Mouse (Mus musculus) lung, embryonic 15.5 days (tissue): ENCODE data around the gene Grik3. TPM values are rescaled to one million over a fixed set of nuclear protein-coding genes. Genes with fewer than 3 reads are reported as not detected.
"Not testable (repeated sequence)": the region's sequence is repeated elsewhere in the genome, so short reads cannot be mapped to it uniquely, and the experiment has no call there.

ENCODE experiments used
- ATAC-seq: fragments of 200-750 bp; cut with Nextera tagmentation; 2 replicates; pipeline ENCODE4 v1.8.0; 2017; ENCODE audit warnings: moderate number of reproducible peaks, borderline replicate concordance; ENCODE audit not compliant: low FRiP score, low TSS enrichment; ENCODE audit errors: extremely low read depth
- H3K27ac ChIP-seq: fragments of 300-500 bp; sonication (generic); 2 replicates; pipeline ENCODE4 v1.5.1; 2015; ENCODE audit warnings: moderate library complexity, mild to moderate bottlenecking, inconsistent platforms
- H3K27me3 ChIP-seq: fragments of 300-500 bp; sonication (generic); 2 replicates; pipeline ENCODE4 v1.6.1; 2015; ENCODE audit warnings: inconsistent platforms
- H3K36me3 ChIP-seq: fragments of 300-500 bp; sonication (generic); 2 replicates; pipeline ENCODE4 v1.6.1; 2015; ENCODE audit warnings: inconsistent platforms
- H3K4me1 ChIP-seq: fragments of 300-500 bp; sonication (generic); 2 replicates; pipeline ENCODE4 v1.6.1; 2015; ENCODE audit warnings: inconsistent platforms
- H3K4me2 ChIP-seq: fragments of 300-500 bp; sonication (generic); 2 replicates; pipeline ENCODE4 v1.6.1; 2015; ENCODE audit warnings: inconsistent platforms, mild to moderate bottlenecking, moderate library complexity
- H3K4me3 ChIP-seq: fragments of 300-500 bp; sonication (generic); 2 replicates; pipeline ENCODE4 v1.5.1; 2015; ENCODE audit warnings: mild to moderate bottlenecking, inconsistent platforms
- H3K9ac ChIP-seq: fragments of 300-500 bp; sonication (generic); 2 replicates; pipeline ENCODE4 v1.6.1; 2015; ENCODE audit warnings: inconsistent platforms
- H3K9me3 ChIP-seq: fragments of 300-500 bp; sonication (generic); 2 replicates; pipeline ENCODE4 v1.6.1; 2016; ENCODE audit warnings: inconsistent platforms
- WGBS: fragments of 180-500 bp; shearing (Covaris S2); methylation state at CpG from one replicate; pipeline ENCODE4 v1.1.7; 2015; 5-methylcytosine and 5-hydroxymethylcytosine counted together
- polyA plus RNA-seq: library from polyadenylated mRNA; unstranded; fragments of >200 nt; fragmentation: Nextera tagmentation; extraction: Ambion mirVana; gene quantifications from 2 replicates; pipeline ENCODE4 v1.2.1, GENCODE M21; 2015

The Grik3 gene
- polyA plus RNA-seq, 1 experiment from 2014 or later, result not detected

DNA sequence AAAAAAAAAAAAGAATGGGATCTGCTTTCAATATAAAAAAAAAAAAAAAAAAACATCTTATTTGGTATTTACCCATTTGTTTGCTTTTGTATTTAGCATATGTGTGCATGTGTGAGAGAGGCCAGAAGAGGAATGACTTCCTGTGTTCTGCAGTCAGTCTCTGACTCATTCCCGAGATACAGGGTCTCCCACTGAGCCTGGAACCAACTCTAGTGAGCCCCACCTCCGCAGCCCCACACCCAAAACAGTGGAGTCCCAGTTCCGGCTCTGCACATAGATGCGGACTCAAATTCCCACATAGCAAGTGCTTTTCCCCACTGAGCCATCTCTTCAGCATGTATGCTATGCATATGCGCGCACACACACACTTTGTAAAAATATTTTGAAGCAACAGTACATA is 115.6 kb downstream of the Grik3 start:
- Histone ChIP-seq H3K4me3 (no peak overlapping the region), H3K4me1 (no peaks in the 10 kb centered on the region), H3K9me3 (no peaks in the 10 kb centered on the region), H3K9ac (no peak overlapping the region), H3K27ac (no peak overlapping the region), H3K36me3 (no peaks in the 10 kb centered on the region), H3K4me2 (no peak overlapping the region), H3K27me3 (no peaks in the 10 kb centered on the region)
- 80% methylated on average over 6 of the region's 6 CpGs for WGBS
- no peak for ATAC-seq

DNA sequence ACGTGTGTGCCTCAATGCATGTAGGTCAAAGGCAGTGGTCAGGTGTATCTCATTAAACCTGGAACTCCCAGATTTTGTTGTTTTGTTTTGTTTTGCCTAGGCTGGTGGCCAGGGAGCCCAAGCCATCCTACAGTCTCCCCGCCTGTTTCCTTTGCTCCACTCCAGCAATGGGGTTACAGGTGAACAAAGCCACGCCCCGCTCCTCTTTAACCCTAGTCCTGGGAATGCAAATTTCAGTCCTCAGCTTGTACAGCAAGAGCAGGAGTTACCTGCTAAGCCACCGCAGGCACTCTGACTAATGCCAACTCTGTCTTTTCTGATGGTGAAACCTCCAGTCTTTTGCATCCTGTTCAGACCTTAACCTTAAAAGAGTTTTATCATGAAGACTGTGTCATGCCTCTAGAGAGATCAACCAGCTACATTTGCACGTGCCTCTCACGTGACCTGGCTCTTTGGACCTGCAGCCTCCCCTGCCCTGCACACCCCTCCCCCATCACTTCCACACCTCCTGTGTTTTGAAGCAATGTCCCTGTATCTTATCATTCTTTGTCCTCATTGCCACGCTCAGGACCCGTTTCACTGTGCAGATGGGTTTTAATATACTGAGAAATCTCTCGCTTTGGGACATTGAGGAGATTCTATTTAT is 117.0 kb downstream of the Grik3 start:
- no peaks in the 10 kb centered on the region for H3K27me3 ChIP-seq
- no peak overlapping the region for H3K4me3 ChIP-seq
- H3K4me1 ChIP-seq, result no peaks in the 10 kb centered on the region
- no peaks in the 10 kb centered on the region for H3K36me3 ChIP-seq
- no peak for ATAC-seq
- WGBS, result 41% methylated on average over 10 of the region's 10 CpGs
- H3K9ac ChIP-seq, result no peak overlapping the region
- H3K9me3 ChIP-seq, result no peaks in the 10 kb centered on the region
- no peak overlapping the region for H3K27ac ChIP-seq
- no peak overlapping the region for H3K4me2 ChIP-seq

DNA sequence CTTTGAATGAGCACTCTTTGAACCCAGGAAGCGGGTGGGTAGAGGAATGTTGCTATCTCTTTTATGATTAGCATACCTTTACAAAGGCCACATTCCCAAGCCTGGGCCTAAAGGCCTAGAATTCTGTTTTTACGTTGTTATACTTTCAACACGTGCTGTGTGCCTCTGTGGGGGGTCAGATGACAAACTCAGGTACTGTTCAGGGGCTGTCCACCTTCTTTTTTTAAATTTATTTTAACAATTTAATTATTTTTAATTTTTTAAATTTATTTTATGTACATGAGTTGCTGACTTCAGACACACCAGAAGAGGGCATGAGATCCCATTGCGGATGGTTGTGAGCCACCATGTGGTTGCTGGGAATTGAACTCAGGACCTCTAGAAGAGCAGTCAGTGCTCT is 118.4 kb downstream of the Grik3 start:
- not testable (repeated sequence) for ATAC-seq, H3K4me1 ChIP-seq, H3K4me2 ChIP-seq, H3K27me3 ChIP-seq, H3K9me3 ChIP-seq, H3K27ac ChIP-seq, H3K4me3 ChIP-seq, H3K9ac ChIP-seq, H3K36me3 ChIP-seq
- WGBS, result 51% methylated on average over 3 of the region's 4 CpGs

DNA sequence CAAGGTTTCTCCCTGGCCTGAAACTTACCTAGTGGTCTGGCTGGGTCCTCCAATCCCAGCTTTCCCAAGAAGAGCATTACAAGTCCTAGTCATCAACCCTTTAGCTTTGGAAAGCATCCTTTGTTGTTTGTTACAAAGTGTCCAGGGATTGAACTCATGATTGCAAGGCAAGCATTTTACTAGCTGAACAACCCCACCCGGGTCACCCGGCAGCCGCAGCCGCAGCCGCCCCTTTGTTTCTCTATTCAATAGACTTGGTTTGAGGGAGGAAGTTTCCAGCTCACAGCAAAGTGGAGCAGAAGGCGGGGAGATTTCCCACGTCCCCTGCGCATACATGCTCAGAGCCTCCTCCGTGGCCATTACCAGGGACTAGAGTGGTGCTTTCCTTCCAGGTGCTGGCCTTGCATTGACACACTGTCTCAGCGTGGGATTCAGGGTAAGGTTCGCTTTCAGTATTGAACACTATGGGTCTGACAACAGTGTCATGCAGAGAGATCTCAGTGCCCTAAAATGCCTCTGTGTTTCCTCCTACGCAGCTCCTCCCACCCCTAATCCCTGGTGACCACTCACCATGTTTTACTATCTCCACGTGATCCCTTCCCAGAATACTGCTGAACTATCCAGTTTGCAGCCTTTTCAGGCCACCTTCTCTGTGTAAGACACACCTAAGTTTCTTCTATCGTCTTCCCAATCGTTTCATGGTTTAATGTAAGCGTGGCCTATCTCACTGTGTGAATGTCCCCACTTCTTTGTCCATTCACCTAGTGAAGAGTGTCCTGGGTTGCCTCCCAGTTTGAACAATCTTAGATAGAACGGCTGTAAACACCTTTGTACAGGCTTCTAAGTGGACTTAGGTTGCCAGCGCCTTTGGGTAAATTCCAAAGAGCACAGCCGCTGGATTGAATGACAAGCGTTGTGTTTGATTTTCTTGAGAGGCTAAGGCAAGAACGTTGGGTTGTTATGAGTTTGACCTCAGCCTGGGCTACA is 119.1 kb downstream of the Grik3 start:
- no peak overlapping the region for H3K4me2 ChIP-seq
- H3K4me1 ChIP-seq, result no peaks in the 10 kb centered on the region
- H3K27ac ChIP-seq, result no peak overlapping the region
- ATAC-seq, result no peak
- H3K36me3 ChIP-seq, result no peaks in the 10 kb centered on the region
- H3K4me3 ChIP-seq, result no peak overlapping the region
- no peaks in the 10 kb centered on the region for H3K27me3 ChIP-seq
- no peak overlapping the region for H3K9ac ChIP-seq
- H3K9me3 ChIP-seq, result no peaks in the 10 kb centered on the region
- WGBS, result 70% methylated on average over 21 of the region's 21 CpGs

DNA sequence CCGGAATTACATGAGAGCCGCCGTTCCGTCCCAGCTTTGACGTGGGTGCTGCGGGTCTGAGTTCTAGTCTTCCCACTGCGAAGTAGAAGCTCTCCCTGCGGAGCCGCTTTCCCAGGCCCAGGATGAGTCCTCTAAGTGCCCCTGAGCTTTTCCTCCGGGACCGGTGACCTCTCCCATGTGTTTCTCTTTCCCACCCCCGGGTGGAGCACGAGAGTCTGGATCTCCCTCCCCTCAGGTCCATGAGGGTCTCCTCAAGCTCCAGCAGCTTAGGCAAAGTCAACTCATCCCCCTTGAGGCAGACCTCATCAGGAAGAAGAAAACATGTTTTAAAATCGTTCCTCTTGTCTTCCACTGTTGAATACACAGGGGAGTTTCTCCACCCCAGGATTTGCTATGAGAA is 127.4 kb downstream of the Grik3 start:
- Histone ChIP-seq H3K36me3 (no peaks in the 10 kb centered on the region), H3K27ac (no peak overlapping the region), H3K4me1 (no peaks in the 10 kb centered on the region), H3K27me3 (no peaks in the 10 kb centered on the region), H3K4me2 (no peak overlapping the region), H3K9me3 (no peaks in the 10 kb centered on the region), H3K9ac (no peak overlapping the region), H3K4me3 (no peak overlapping the region)
- 77% methylated on average over 14 of the region's 14 CpGs for WGBS
- no peak for ATAC-seq

DNA sequence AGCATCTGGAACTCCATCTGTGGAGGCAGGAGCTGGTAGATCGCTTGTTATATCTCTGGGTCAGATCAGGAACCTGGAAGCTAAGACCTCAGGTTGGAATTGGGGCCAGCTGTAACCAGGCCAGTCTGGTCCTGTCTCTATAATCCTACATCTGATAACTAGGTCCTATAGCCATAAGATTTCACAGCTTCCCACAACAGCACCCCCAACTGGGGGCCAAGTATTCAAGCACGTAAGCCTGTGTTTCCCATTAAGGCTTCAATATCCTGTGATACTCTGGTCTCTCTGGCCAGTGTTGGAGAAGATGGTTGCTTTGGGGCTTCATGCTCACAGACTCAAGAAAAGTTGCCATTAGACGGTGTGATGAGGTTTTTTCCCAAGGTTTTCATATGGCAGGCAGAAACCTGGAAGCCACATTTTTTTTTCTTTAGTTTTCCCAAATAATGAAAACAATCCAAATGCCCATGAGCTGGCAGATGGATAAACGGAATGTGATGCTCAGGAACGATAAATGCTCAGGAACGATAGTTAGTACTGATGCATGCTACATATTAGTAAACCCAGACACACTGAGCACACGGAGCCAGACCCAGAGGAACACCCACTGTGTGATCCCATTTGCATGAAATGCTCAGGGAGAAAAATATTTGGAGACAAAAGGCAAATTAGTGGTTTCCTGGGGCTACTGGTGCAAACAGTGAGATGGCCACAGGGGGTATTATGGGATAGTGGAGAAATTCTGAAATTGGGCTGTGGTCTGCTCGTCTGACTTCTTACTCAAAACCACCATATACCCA is 128.2 kb downstream of the Grik3 start:
- 69% methylated on average over 8 of the region's 8 CpGs for WGBS
- Histone ChIP-seq H3K36me3 (no peaks in the 10 kb centered on the region), H3K4me3 (no peak overlapping the region), H3K27ac (no peak overlapping the region), H3K4me1 (no peaks in the 10 kb centered on the region), H3K4me2 (no peak overlapping the region), H3K27me3 (no peaks in the 10 kb centered on the region), H3K9ac (no peak overlapping the region), H3K9me3 (no peaks in the 10 kb centered on the region)
- no peak for ATAC-seq

DNA sequence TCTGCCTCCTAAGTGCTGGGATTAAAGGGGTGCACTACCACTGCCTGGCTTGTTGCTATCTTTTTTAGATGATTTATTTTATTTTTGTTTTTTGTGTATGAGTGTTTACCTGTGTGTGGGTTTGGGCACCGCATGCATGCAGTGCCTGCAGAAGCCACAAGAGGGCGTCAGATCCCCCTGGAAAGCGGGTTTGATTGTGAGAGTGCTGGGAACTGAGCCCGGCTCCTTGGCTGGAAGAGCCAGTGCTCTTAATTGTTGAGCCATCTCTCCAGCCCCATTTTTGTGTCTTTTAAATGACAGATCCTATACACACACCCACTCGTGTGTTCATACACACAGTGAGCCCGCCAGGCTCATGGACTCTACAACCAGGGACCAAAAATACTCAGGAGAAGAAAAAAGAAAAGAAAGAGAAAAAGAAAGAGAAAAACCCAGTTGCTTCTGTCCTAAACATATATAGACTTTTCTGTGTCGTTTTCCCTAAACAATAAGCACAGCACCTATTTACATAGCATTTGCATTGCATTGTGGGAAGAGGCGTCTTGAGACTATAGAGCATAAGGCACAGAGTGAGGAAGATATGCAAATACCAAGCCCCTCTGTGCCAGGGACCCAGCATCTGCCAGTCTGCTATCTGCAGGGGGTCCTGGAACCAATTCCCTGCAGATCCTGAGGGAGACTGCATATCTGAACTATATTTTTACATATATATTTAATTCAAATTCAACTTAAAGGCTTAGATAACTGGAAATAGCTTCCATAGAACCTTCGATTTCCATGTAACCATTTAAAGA is 134.6 kb downstream of the Grik3 start:
- WGBS, result 85% methylated on average over 9 of the region's 9 CpGs
- Histone ChIP-seq H3K4me1 (no peaks in the 10 kb centered on the region), H3K4me2 (no peak overlapping the region), H3K9me3 (no peaks in the 10 kb centered on the region), H3K36me3 (no peaks in the 10 kb centered on the region), H3K27me3 (no peaks in the 10 kb centered on the region), H3K4me3 (no peak overlapping the region), H3K9ac (no peak overlapping the region), H3K27ac (no peak overlapping the region)
- no peak for ATAC-seq

DNA sequence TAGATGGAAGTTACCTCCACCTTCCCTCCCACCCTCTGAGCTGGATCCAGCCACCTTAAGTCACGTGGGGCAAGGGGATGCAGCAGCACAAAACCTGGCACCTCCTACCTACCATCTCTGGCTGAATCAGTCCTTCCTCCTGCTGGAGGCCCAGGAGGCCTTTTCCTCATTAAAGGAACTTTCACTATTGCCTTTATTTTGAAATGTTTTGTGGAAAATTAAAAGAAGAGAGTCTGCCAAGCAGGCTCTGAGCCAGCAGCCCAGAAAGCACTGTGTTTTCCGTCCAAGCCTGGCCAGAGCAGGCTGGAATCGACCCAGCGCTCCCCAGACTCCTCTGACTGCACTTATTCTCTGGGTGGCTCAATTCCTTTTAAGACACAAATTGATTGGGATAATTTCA is 139.0 kb downstream of the Grik3 start:
- no peak overlapping the region for H3K4me3 ChIP-seq
- no peaks in the 10 kb centered on the region for H3K36me3 ChIP-seq
- H3K4me2 ChIP-seq, result no peak overlapping the region
- no peaks in the 10 kb centered on the region for H3K27me3 ChIP-seq
- no peaks in the 10 kb centered on the region for H3K4me1 ChIP-seq
- no peak overlapping the region for H3K9ac ChIP-seq
- WGBS, result 56% methylated on average over 4 of the region's 4 CpGs
- no peaks in the 10 kb centered on the region for H3K9me3 ChIP-seq
- ATAC-seq, result no peak
- H3K27ac ChIP-seq, result no peak overlapping the region

DNA sequence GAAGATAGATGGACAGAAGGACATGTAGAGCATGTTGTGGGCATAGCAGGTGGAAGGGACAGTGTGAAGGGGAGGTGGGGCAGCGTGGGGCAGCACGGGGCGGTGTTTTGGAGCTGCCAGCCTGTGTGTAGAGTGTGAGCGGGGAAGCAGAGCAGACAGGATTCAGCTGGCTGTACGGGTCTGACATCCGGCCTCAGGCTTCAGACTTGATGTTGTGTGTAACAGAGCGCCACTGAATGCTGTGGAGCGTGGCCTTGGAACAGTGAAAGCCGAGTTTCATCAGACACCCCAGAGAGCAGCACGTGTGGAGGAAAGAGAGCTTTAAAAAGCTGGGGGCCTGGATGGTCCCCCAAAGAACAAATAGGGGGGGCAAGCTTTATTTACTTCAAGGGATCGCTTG is 144.5 kb downstream of the Grik3 start:
- H3K4me1 ChIP-seq, result no peaks in the 10 kb centered on the region
- no peak for ATAC-seq
- 83% methylated on average over 11 of the region's 11 CpGs for WGBS
- no peaks in the 10 kb centered on the region for H3K36me3 ChIP-seq
- H3K9ac ChIP-seq, result no peak overlapping the region
- no peaks in the 10 kb centered on the region for H3K9me3 ChIP-seq
- no peak overlapping the region for H3K4me2 ChIP-seq
- H3K4me3 ChIP-seq, result no peak overlapping the region
- no peaks in the 10 kb centered on the region for H3K27me3 ChIP-seq
- H3K27ac ChIP-seq, result no peak overlapping the region

DNA sequence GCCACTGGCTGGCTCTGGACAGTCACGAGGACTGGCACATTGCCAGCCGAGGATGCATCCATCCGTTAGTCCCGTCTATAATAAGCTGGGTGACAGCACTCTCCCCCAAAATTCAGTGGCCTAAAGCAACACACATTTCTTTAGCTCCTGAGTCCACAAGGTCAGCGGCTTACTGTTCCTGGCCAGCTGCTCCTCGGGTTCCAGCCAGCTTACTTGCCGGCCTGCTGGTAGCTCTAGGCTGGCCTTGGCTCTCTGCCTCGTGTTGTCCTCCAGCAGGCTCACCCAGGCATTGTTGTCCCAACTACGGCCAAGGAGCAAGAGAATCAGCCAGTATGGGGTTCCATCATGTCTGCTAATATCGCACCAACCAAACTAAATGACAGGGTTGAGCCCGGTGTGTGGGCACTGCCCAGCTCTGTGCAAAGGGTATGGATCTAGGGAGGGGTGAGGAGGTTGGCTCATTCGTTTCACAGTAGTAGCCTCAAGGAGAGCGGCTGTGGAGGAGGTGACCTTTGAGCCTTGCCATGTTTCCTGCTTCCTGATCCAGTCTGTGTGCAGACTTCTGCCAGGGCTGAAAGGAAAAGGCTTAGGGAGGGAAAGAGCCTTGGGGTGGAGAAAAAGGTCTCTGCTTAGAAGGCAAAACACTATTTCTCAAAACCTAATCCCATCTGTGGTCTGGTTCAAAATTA is 146.3 kb downstream of the Grik3 start:
- no peaks in the 10 kb centered on the region for H3K9me3 ChIP-seq
- H3K4me2 ChIP-seq, result no peak overlapping the region
- H3K4me3 ChIP-seq, result no peak overlapping the region
- ATAC-seq, result no peak
- no peak overlapping the region for H3K27ac ChIP-seq
- no peak overlapping the region for H3K9ac ChIP-seq
- WGBS, result 56% methylated on average over 13 of the region's 13 CpGs
- no peaks in the 10 kb centered on the region for H3K36me3 ChIP-seq
- no peaks in the 10 kb centered on the region for H3K27me3 ChIP-seq
- no peaks in the 10 kb centered on the region for H3K4me1 ChIP-seq

DNA sequence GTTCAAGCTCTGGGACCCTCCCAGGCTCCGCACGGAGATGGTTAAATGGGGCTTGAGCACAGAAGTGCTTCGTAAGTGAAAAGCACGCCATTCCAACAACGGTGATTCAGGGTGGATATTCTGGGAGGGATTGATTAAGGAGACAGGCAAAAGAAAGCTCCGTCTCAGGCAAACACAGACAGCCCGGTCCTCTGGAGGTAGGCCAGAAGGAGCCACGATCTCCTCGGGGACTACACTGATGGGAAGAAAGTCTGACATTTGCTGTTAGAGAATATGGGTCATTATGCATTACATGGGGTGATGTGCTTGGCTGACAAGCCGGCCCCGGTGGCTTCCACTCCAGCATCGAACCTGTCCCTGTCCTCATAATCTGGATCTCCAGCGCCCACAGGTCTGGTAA is 146.9 kb downstream of the Grik3 start:
- Histone ChIP-seq H3K27me3 (no peaks in the 10 kb centered on the region), H3K9ac (no peak overlapping the region), H3K4me2 (no peak overlapping the region), H3K36me3 (no peaks in the 10 kb centered on the region), H3K9me3 (no peaks in the 10 kb centered on the region), H3K27ac (no peak overlapping the region), H3K4me3 (no peak overlapping the region), H3K4me1 (no peaks in the 10 kb centered on the region)
- ATAC-seq, result no peak
- WGBS, result 76% methylated on average over 13 of the region's 13 CpGs
